Mouse (Mus musculus) spleen, postnatal 36 days (tissue): ENCODE data around the gene Zfand3.
A peak's percentile ranks its signal among the peaks of the same experiment; 100 is the strongest.

Experiments
- DNase-seq, 2 experiments: peaks; one replicate each; pipeline ENCODE4 v3.0.0; 2022; ENCODE audit warnings: low spot score in 2 of 2, mixed read lengths in 1 of 2

Gene Zfand3

GRCm38 (mm10) chr17:30004203-30005102 lies at the start of gene Zfand3:
Gene Zfand3 (plus strand): TSS chr17:30004733.
- peak; percentile 90 to 92 for DNase-seq

GRCm38 (mm10) chr17:29955880-29956279 lies 48.7 kb upstream of the Zfand3 start:
- no peak for DNase-seq

- peak in 1 of 2 experiments; percentile 28 for DNase-seq
Measured at GRCm38 (mm10) chr17:29963730-29964259, 40.7 kb upstream of the Zfand3 start.

GRCm38 (mm10) chr17:29965506-29965905 lies 39.0 kb upstream of the Zfand3 start:
- DNase-seq: peak; percentile 10 to 25

GRCm38 (mm10) chr17:29970037-29970555 lies 34.4 kb upstream of the Zfand3 start, which contains the start of gene Mdga1:
Gene Mdga1 (minus strand): TSS chr17:29970087.
- no peak for DNase-seq

GRCm38 (mm10) chr17:29971761-29972432 lies 32.6 kb upstream of the Zfand3 start:
- no peak for DNase-seq

GRCm38 (mm10) chr17:29973226-29973625 lies 31.3 kb upstream of the Zfand3 start:
- DNase-seq: no peak

- peak; percentile 27 to 41 for DNase-seq
Measured at GRCm38 (mm10) chr17:29975731-29976130, 28.8 kb upstream of the Zfand3 start.

GRCm38 (mm10) chr17:29979020-29979419 lies 25.5 kb upstream of the Zfand3 start:
- DNase-seq: no peak

- DNase-seq: peak; percentile 13 to 37
Measured at GRCm38 (mm10) chr17:29979841-29980240, 24.7 kb upstream of the Zfand3 start.

GRCm38 (mm10) chr17:29981568-29981967 lies 23.0 kb upstream of the Zfand3 start:
- DNase-seq: no peak

GRCm38 (mm10) chr17:29983190-29983589 lies 21.3 kb upstream of the Zfand3 start:
- no peak for DNase-seq

- no peak for DNase-seq
Measured at GRCm38 (mm10) chr17:29984931-29985330, 19.6 kb upstream of the Zfand3 start.

- no peak for DNase-seq
Measured at GRCm38 (mm10) chr17:29985534-29985933, 19.0 kb upstream of the Zfand3 start.

GRCm38 (mm10) chr17:29988141-29988540 lies 16.4 kb upstream of the Zfand3 start:
- no peak for DNase-seq

GRCm38 (mm10) chr17:29989653-29990052 lies 14.9 kb upstream of the Zfand3 start:
- no peak for DNase-seq

- no peak for DNase-seq
Measured at GRCm38 (mm10) chr17:29990136-29990535, 14.4 kb upstream of the Zfand3 start.

- no peak for DNase-seq
Measured at GRCm38 (mm10) chr17:29990845-29991244, 13.7 kb upstream of the Zfand3 start.

GRCm38 (mm10) chr17:29993488-29993887 lies 11.0 kb upstream of the Zfand3 start:
- no peak for DNase-seq

- DNase-seq: no peak
Measured at GRCm38 (mm10) chr17:29994011-29994410, 10.5 kb upstream of the Zfand3 start.

GRCm38 (mm10) chr17:29994459-29994858 lies 10.1 kb upstream of the Zfand3 start:
- no peak for DNase-seq

GRCm38 (mm10) chr17:29995986-29996385 lies 8.5 kb upstream of the Zfand3 start:
- DNase-seq: no peak
